Mouse (Mus musculus) embryonic facial prominence, embryonic 11.5 days (tissue): ENCODE measurements around the gene Crygn. TPM values are rescaled to one million over a fixed set of nuclear protein-coding genes. Genes with fewer than 3 reads are reported as not detected.

Source experiments
- ATAC-seq: fragments of 200-750 bp; cut with Nextera tagmentation; replicated peaks from 2 replicates; pipeline ENCODE4 v1.8.0; 2017; ENCODE audit warnings: low read depth; ENCODE audit not compliant: insufficient number of reproducible peaks, low FRiP score, low TSS enrichment
- DNase-seq: peaks from one replicate; pipeline ENCODE4 v3.0.0-alpha.2; 2015; ENCODE audit warnings: low spot score
- H3K27ac ChIP-seq: fragments of 300-500 bp; sonication (generic); replicated peaks from 2 replicates; pipeline ENCODE4 v1.5.1; 2014; ENCODE audit warnings: mild to moderate bottlenecking, low read depth, low read length, control low read depth
- H3K27me3 ChIP-seq: fragments of 300-500 bp; sonication (generic); 2 replicates; pipeline ENCODE4 v1.6.1; 2014; ENCODE audit warnings: mild to moderate bottlenecking, low read length, moderate library complexity, mixed read lengths; ENCODE audit not compliant: control insufficient read depth, insufficient read depth
- H3K36me3 ChIP-seq: fragments of 300-500 bp; sonication (generic); replicated peaks from 2 replicates; pipeline ENCODE4 v1.6.1; 2014; ENCODE audit warnings: low read depth, mild to moderate bottlenecking, low read length, moderate library complexity, mixed read lengths; ENCODE audit not compliant: control insufficient read depth, insufficient read depth
- H3K4me1 ChIP-seq: fragments of 300-500 bp; sonication (generic); 2 replicates; pipeline ENCODE4 v1.6.1; 2014; ENCODE audit warnings: low read length, mixed read lengths; ENCODE audit not compliant: control insufficient read depth, insufficient read depth
- H3K4me2 ChIP-seq: fragments of 300-500 bp; sonication (generic); 2 replicates; pipeline ENCODE4 v1.6.1; 2014; ENCODE audit warnings: low read depth, mild to moderate bottlenecking, control low read depth, low read length, moderate library complexity
- H3K4me3 ChIP-seq: fragments of 300-500 bp; sonication (generic); 2 replicates; pipeline ENCODE4 v1.5.1; 2014; ENCODE audit warnings: low read depth, low read length, control low read depth
- H3K9ac ChIP-seq: fragments of 300-500 bp; sonication (generic); replicated peaks from 2 replicates; pipeline ENCODE4 v1.6.1; 2014; ENCODE audit warnings: mild to moderate bottlenecking, control low read depth, low read length
- H3K9me3 ChIP-seq: fragments of 300-500 bp; sonication (generic); replicated peaks from 2 replicates; pipeline ENCODE4 v1.6.1; 2016; ENCODE audit warnings: mild to moderate bottlenecking, low read length, inconsistent platforms, mixed read lengths; ENCODE audit not compliant: control insufficient read depth
- WGBS: fragments of 180-500 bp; shearing (Covaris S2); extraction: QIAGEN DNeasy Blood & Tissue Kit; methylation state at CpG from one replicate; pipeline ENCODE4 v1.1.7; 2014; 5-methylcytosine and 5-hydroxymethylcytosine counted together
- polyA plus RNA-seq: library from polyadenylated mRNA; unstranded; fragments of >200 nt; fragmentation: Nextera tagmentation; extraction: Ambion mirVana; gene quantifications from 2 replicates; pipeline ENCODE4 v1.2.1, GENCODE M21; 2014

Crygn gene
- polyA plus RNA-seq, result 3.3 TPM in 1 of 2 replicates, not detected in the other

DNA sequence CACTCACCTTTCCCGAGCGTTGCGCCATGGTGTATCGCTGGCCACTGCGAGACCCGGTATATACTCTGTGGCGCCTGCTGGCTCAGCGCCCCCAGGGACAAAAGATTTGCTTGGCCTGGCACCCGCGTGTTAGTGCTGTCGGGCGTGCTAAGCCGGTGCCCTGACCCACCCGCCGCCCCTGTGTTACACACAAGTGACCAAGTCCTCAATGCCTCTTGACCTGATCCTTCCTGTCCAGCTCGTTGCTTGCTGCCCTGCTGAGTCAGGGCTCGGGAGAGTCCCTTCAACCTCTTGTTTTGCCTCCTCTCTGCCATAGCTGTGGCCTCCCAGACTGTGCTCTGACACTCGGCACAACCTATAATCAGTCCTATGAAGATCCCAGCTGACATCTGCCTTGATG lies at the start of gene Crygn:
TSS of gene Crygn (minus strand) at position 193 of the 400 bp plus-strand sequence.
- H3K9me3 ChIP-seq, result no peaks in the 10 kb centered on the region
- no peaks in the 10 kb centered on the region for H3K36me3 ChIP-seq
- H3K4me2 ChIP-seq, result no peak within 1 kb of the TSS
- H3K9ac ChIP-seq, result no peak within 1 kb of the TSS
- H3K4me1 ChIP-seq, result no peaks in the 10 kb centered on the region
- no peak within 1 kb of the TSS for H3K4me3 ChIP-seq
- peaks cover 2% of the 10 kb centered on the region; the same call in 1 of the 2 replicates for H3K27me3 ChIP-seq
- H3K27ac ChIP-seq, result no peak within 1 kb of the TSS
- WGBS, result 36% methylated on average over 18 of the region's 18 CpGs
- DNase-seq (no peak), ATAC-seq (no peak; the same call in 1 of the 2 replicates)

DNA sequence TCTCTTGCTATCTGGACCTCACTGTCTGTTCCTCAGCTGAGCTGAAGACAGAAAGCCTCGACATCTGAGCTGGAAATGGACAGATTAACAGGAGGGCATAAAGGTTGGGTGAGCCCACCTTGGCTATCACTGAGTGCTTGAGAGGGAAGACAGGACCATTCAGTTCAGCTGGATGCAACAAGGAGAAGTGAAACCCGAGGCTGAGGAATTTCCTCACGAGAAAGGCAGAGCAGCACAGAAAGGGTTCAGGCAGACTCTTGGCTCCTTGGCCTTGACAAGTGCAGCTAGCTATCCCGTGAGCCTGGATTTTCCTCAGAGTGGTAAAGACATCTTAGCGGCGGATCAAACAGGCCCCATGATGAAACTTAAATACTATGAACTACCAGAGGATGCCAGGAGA lies 47.4 kb upstream of the Crygn start:
- no peaks in the 10 kb centered on the region for H3K4me1 ChIP-seq
- no peaks in the 10 kb centered on the region for H3K27me3 ChIP-seq
- no peak overlapping the region for H3K4me3 ChIP-seq
- no peak overlapping the region for H3K4me2 ChIP-seq
- WGBS, result 83% methylated on average over 6 of the region's 6 CpGs
- H3K9ac ChIP-seq, result no peak overlapping the region
- ATAC-seq (no peak), DNase-seq (no peak)
- H3K27ac ChIP-seq, result no peak overlapping the region
- H3K9me3 ChIP-seq, result no peaks in the 10 kb centered on the region
- H3K36me3 ChIP-seq, result no peaks in the 10 kb centered on the region

DNA sequence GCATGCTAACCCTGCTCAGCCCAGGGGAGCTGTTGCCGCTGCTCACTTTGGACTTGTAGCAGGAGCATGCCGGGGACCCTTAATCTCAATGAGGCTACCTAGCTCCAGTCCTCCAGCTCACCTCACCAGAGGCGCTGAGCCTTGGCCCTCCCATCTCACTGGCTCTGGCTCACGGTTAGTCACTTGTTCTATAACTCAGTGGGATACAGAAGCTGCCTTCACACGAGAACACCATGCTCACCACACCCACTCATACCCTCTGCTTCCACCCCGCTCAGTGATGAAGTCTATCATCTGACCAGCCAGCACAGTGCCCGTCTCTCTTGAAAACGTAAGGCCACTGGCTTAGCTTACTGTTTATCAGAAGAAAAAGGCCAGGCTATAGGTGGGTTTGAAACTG lies 46.9 kb upstream of the Crygn start:
- Histone ChIP-seq H3K4me3 (no peak overlapping the region), H3K4me1 (no peaks in the 10 kb centered on the region), H3K9ac (no peak overlapping the region), H3K27me3 (no peaks in the 10 kb centered on the region), H3K36me3 (no peaks in the 10 kb centered on the region), H3K4me2 (no peak overlapping the region), H3K9me3 (no peaks in the 10 kb centered on the region), H3K27ac (no peak overlapping the region)
- 90% methylated on average over 8 of the region's 8 CpGs for WGBS
- no peak for ATAC-seq
- no peak for DNase-seq

DNA sequence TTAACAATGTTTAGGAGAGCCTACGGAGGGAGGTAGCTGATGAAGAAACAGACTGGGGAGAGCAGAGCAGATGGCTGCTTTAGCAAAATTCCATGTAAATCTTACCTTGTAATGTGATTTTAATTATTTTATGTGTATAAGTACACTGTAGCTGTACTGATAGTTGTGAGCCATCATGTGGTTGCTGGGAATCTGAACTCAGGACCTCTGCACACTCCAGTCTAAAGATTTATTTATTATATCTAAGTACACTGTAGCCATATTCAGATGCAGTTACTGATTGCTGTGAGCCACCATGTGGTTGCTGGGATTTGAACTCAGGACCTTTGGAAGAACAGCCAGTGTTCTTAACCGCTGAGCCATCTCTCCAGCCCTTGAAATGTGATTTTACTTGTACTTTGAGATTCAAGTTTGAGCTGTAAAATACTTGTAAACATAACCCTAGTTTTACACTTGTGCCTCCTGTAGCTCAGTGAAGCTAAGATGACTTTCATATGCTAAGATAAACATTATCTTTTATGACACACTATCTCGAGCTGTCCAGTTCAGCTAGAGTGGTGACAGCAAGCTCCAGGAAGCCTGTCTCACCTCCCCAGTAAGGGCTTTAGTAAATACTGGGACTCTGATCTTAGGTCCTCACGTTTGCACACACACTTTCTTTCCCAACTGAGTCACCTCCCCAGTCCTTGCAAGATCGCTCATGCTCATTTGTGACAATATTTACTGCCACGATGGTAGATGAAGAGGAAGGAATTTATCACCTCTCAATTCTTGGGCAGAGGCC lies 44.2 kb upstream of the Crygn start:
- Histone ChIP-seq H3K4me1 (no peaks in the 10 kb centered on the region), H3K4me3 (no peak overlapping the region), H3K9me3 (no peaks in the 10 kb centered on the region), H3K9ac (no peak overlapping the region), H3K27ac (no peak overlapping the region), H3K27me3 (no peaks in the 10 kb centered on the region), H3K4me2 (no peak overlapping the region), H3K36me3 (no peaks in the 10 kb centered on the region)
- WGBS, result 78% methylated on average over 6 of the region's 6 CpGs
- DNase-seq (no peak), ATAC-seq (no peak)

DNA sequence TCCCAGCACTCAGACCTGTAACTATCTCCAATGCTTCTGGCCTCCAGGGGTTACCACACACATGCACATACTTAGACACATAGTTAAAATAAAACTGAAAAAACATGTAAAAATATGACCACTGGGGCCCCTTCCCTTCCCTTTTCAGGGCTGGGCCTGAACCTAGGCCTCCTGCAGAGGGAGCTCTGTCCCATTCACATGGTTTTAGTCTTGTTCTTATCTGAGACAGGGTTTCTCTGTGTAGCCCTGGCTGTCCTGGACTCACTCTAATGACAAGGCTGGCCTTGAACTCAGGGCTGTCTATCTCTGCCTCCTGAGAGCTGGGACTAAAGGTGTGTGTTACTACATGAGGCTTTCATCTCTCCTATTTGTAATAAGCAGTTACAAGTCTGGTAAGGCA lies 42.6 kb upstream of the Crygn start:
- no peaks in the 10 kb centered on the region for H3K27me3 ChIP-seq
- ATAC-seq (peak; percentile 23; the same call in 1 of the 2 replicates), DNase-seq (peak; percentile 27)
- H3K9ac ChIP-seq, result no peak overlapping the region
- no peak overlapping the region for H3K27ac ChIP-seq
- no peaks in the 10 kb centered on the region for H3K4me1 ChIP-seq
- no peaks in the 10 kb centered on the region for H3K9me3 ChIP-seq
- no peak overlapping the region for H3K4me2 ChIP-seq
- H3K36me3 ChIP-seq, result no peaks in the 10 kb centered on the region
- no peak overlapping the region for H3K4me3 ChIP-seq

DNA sequence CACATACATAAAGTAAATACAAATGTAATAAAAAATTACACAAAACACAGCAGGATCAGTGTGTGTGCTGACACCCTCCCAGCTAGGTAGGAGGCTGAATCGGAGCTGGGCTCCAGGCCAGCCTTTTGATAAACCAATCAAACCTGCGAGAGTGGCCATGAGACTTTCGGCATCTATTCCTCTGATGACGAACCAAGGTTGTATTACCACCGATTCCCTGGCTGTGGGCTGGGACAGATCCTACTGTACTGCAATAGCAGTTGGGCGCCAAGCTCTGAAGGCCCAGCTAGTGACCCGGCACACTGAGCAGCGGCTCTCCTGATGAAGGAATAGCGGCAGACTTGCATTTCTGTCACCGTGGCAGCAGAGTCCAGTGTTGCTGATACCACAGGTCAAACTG lies 40.8 kb upstream of the Crygn start:
- H3K9ac ChIP-seq, result no peak overlapping the region
- no peak overlapping the region for H3K27ac ChIP-seq
- H3K9me3 ChIP-seq, result no peaks in the 10 kb centered on the region
- ATAC-seq, result no peak
- H3K4me2 ChIP-seq, result no peak overlapping the region
- no peaks in the 10 kb centered on the region for H3K4me1 ChIP-seq
- H3K4me3 ChIP-seq, result no peak overlapping the region
- no peaks in the 10 kb centered on the region for H3K36me3 ChIP-seq
- H3K27me3 ChIP-seq, result no peaks in the 10 kb centered on the region
- DNase-seq, result no peak
- WGBS, result 84% methylated on average over 10 of the region's 10 CpGs

DNA sequence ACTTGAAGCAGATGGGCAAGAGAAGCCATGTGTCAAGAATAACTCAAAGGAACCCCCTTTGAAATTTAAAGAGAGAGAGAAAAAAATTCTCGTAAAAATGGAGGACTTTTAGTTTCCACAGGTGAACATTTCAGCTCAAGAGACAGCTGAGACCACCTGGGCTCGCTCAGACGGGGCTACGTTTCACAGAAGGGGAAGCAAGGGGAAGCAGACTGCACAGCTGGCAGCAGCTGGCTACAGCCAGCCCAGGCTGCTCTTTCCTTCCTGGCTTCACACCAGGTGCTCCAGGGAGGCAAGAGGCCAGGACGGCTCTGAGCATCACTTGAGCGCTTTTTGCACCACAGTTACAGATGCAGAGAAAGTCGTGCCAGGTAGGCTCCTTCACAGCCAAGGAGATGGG lies 40.0 kb upstream of the Crygn start:
- Histone ChIP-seq H3K9me3 (no peaks in the 10 kb centered on the region), H3K4me1 (no peaks in the 10 kb centered on the region), H3K4me2 (no peak overlapping the region), H3K4me3 (no peak overlapping the region), H3K36me3 (no peaks in the 10 kb centered on the region), H3K27me3 (no peaks in the 10 kb centered on the region), H3K9ac (no peak overlapping the region), H3K27ac (no peak overlapping the region)
- 66% methylated on average over 7 of the region's 7 CpGs for WGBS
- ATAC-seq (no peak), DNase-seq (no peak)

DNA sequence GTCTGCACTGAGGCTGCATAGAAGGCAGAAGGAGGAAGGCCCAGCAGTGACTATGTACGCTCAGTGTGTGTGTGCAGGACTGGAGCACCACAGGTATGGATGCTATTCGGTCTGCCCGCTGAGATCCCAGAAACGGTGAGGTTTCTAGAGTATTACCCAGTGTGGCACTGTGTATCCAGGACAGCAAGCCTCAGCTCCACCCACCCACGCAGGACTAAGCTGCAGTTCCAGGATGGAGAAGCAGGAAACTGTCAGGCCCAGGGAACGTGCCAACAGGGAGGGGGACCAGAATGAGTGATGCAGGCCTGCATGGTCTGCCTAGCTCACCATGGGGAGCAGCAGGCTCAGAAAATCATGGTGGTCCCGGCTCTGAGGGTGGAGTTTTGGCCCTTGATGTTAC lies 35.2 kb upstream of the Crygn start:
- Histone ChIP-seq H3K9me3 (no peaks in the 10 kb centered on the region), H3K36me3 (no peaks in the 10 kb centered on the region), H3K9ac (no peak overlapping the region), H3K4me3 (no peak overlapping the region), H3K4me2 (no peak overlapping the region), H3K4me1 (no peaks in the 10 kb centered on the region), H3K27ac (no peak overlapping the region), H3K27me3 (no peaks in the 10 kb centered on the region)
- DNase-seq, result no peak
- 78% methylated on average over 7 of the region's 7 CpGs for WGBS
- ATAC-seq, result no peak
